Mouse (Mus musculus) heart, embryonic 10.5 days (tissue): ENCODE measurements around the gene Rpl23a. TPM values are rescaled to one million over a fixed set of nuclear protein-coding genes. Genes with fewer than 3 reads are reported as not detected.

Experiments used
- DNase-seq: peaks from one replicate; pipeline ENCODE4 v3.0.0-alpha.2; 2017; ENCODE audit warnings: low spot score
- H3K27ac ChIP-seq: fragments of 300-500 bp; sonication (generic); 2 replicates; pipeline ENCODE4 v1.5.1; 2016; ENCODE audit warnings: mild to moderate bottlenecking
- H3K27me3 ChIP-seq: fragments of 300-500 bp; sonication (generic); 2 replicates; pipeline ENCODE4 v1.6.1; 2016; ENCODE audit warnings: mild to moderate bottlenecking; ENCODE audit not compliant: poor library complexity, insufficient read depth, severe bottlenecking
- H3K36me3 ChIP-seq: fragments of 300-500 bp; sonication (generic); 2 replicates; pipeline ENCODE4 v1.6.1; 2016; ENCODE audit warnings: mild to moderate bottlenecking, moderate library complexity
- H3K4me1 ChIP-seq: fragments of 300-500 bp; sonication (generic); 2 replicates; pipeline ENCODE4 v1.6.1; 2016; ENCODE audit warnings: mild to moderate bottlenecking
- H3K4me3 ChIP-seq: fragments of 300-500 bp; sonication (generic); 2 replicates; pipeline ENCODE4 v1.5.1; 2016; ENCODE audit warnings: mild to moderate bottlenecking, moderate library complexity
- H3K9me3 ChIP-seq: fragments of 300-500 bp; sonication (generic); 2 replicates; pipeline ENCODE4 v1.6.1; 2016; ENCODE audit warnings: mild to moderate bottlenecking, moderate library complexity
- WGBS: fragments of 180-500 bp; shearing (Covaris S2); methylation state at CpG from one replicate; pipeline ENCODE4 v1.1.7; 2016; 5-methylcytosine and 5-hydroxymethylcytosine counted together
- polyA plus RNA-seq: library from polyadenylated mRNA; unstranded; fragments of >200 nt; fragmentation: Nextera tagmentation; extraction: Ambion mirVana; gene quantifications from 2 replicates; pipeline ENCODE4 v1.2.1, GENCODE M21; 2016

Rpl23a gene
- polyA plus RNA-seq, 1 experiment from 2014 or later: 999 TPM

DNA sequence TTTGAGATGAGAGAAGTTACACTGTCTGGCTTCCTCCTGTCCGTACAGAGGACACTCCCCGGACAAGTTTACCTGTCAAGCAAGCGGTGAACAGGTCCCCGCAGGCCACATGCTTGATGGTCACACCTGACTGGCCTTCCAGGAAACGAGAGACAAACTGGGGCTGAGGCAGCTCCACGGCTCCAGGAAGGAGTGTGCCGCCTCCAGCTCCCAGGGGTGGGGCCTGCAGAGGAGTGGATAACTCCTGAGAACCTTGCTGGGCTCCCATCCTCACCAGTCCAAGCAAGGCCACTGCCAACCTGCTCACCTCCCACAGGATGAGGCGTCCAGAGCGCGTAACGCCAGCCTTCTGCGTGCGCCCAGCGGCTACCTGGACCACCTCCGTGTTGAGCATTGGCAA is 13.1 kb downstream of the Rpl23a start:
- Histone ChIP-seq H3K27ac (no peak overlapping the region), H3K9me3 (no peaks in the 10 kb centered on the region), H3K36me3 (peaks cover 30% of the 10 kb centered on the region), H3K27me3 (peaks cover 9% of the 10 kb centered on the region), H3K4me1 (peaks cover 38% of the 10 kb centered on the region), H3K4me3 (no peak overlapping the region)
- WGBS: 89% methylated on average over 15 of the region's 15 CpGs
- no peak for DNase-seq

DNA sequence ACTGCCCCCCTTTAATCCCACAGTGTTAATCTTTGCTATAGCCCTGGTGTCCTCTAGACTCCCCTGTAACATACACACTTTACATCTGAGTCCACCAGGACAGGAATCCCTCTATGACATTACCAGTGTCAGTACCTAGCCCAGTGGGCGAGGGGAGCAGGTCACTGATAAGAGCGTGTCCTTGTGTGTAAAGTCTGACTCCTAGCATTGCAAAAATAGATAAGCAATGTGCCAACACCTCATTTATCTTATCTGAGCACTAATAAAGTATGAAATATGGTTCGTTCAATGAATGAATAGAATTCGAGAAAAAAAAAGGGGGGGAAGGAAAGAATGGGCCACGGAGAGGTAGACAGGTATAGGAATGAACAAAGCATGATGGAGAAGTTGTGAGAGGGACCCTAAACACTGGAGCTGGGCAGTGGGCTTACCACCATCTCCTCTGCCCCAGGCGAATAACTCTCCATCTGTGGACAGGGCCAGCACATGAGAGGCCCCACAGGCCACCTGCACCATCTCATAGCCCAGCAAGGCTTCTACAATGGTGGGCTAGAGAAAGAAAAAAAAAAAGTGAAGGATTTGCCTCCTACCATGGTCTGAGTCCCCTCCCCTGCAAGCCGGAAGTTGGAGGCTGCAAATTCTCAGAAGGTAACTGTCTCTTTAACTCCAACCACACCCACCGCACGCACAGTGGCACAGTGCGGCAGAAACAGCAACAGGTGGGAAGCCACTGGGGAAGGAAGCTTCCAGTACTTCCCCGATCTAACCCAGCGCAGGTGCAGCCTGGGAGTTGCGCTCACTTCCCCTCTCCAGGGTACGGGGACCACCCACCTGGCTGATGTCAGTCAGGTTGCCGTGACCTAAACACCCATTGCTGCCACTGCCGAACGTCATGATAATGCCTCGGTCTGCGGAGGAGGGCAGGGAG is 14.6 kb downstream of the Rpl23a start:
- H3K4me1 ChIP-seq: peaks cover 43% of the 10 kb centered on the region
- H3K36me3 ChIP-seq: peaks cover 30% of the 10 kb centered on the region
- H3K9me3 ChIP-seq: no peaks in the 10 kb centered on the region
- peaks cover 9% of the 10 kb centered on the region for H3K27me3 ChIP-seq
- H3K27ac ChIP-seq: no peak overlapping the region; the same call in 1 of the 2 replicates
- 55% methylated on average over 19 of the region's 19 CpGs for WGBS
- no peak for DNase-seq
- no peak overlapping the region for H3K4me3 ChIP-seq

DNA sequence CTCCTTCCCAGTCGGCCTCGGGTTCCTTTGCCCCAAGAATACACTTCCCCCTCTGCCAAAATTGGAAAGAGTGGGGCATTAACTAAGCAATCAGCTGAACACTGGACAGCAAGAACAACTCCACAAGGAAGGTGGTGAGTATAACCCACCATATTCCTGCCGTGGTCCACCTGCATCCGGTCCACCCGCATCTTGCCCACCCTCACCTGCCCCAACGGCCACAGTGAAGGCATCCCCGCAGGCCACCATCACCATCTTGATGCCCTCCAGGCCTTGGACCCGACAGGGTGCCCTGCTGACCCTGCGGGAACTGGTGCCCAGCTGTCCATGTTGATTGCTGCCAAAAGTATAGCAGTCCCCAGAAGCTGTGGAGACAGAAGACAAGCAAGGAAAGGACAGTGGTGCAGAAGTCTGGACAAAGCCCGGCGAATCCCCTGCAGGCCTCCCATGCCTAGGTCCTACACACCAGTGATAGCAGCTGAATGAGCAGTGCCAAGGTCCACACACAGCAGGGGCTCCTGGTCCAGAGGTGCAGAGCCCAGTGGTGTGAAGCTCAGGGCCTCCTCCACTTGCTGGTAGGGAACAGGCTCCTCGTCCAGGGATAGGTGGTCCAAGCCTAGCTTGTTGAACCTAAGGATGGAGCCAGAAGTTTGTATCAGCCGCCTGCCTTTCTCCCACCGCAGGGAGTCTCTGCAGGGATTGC is 16.0 kb downstream of the Rpl23a start:
- H3K27ac ChIP-seq: no peak overlapping the region
- WGBS: 89% methylated on average over 14 of the region's 14 CpGs

DNA sequence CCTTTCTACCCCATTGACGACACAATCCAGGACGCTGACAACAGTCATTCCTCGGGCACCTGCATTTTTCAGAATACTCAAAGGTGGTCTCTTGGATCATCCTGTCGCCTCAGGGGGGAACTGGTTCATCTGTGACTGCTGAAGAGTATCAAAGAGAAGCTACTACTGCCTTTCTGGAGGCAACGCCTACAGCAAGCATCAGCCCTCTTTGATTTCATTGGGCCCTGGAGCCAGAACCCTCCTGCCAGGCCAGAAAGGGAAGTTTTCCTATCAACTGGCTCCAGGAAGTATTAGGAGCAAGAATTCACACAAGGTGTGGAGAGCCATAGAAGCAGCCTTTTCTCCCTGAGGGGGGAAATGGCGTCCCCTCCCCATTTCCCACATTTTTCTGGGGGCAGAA is 16.7 kb downstream of the Rpl23a start:
- peaks cover 53% of the 10 kb centered on the region for H3K4me1 ChIP-seq
- DNase-seq: no peak
- H3K27ac ChIP-seq: no peak overlapping the region
- H3K36me3 ChIP-seq: peaks cover 34% of the 10 kb centered on the region
- no peaks in the 10 kb centered on the region for H3K9me3 ChIP-seq
- peak overlapping the region; percentile 28; the same call in 1 of the 2 replicates for H3K4me3 ChIP-seq
- H3K27me3 ChIP-seq: peaks cover 9% of the 10 kb centered on the region
- 53% methylated on average over 6 of the region's 6 CpGs for WGBS

More for the DNA sequence above, 16.0 kb downstream of the Rpl23a start:
- H3K9me3 ChIP-seq: no peaks in the 10 kb centered on the region
- no peak overlapping the region for H3K4me3 ChIP-seq
- peaks cover 34% of the 10 kb centered on the region for H3K36me3 ChIP-seq
- no peak for DNase-seq
- H3K4me1 ChIP-seq: peaks cover 52% of the 10 kb centered on the region
- H3K27me3 ChIP-seq: peaks cover 9% of the 10 kb centered on the region

DNA sequence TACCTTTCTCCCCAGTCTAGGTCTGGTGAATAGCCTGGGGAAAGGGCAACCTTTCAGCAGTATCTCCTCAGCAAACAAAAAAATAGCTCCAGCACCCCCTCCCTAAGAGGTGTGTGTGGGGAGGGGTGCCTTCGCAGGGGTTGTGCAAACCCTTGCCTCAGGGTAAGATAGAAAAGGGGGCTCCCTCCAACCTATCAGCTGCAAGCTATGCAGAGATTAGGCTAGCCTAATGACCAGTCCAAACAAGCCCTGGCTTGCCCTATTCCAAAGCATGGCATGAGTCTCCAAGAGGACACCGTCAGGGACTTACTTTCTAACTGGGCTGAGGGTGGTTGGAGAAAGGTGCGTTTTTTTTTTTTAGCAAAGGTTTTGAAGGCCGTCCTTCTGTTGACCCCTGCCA is 17.2 kb downstream of the Rpl23a start:
- 35% methylated on average over 4 of the region's 4 CpGs for WGBS
- no peaks in the 10 kb centered on the region for H3K9me3 ChIP-seq
- peak overlapping the region; percentile 98 for H3K27ac ChIP-seq
- peaks cover 36% of the 10 kb centered on the region for H3K36me3 ChIP-seq
- H3K27me3 ChIP-seq: peaks cover 9% of the 10 kb centered on the region
- DNase-seq: no peak
- peaks cover 53% of the 10 kb centered on the region for H3K4me1 ChIP-seq
- peak overlapping the region; percentile 100 for H3K4me3 ChIP-seq

DNA sequence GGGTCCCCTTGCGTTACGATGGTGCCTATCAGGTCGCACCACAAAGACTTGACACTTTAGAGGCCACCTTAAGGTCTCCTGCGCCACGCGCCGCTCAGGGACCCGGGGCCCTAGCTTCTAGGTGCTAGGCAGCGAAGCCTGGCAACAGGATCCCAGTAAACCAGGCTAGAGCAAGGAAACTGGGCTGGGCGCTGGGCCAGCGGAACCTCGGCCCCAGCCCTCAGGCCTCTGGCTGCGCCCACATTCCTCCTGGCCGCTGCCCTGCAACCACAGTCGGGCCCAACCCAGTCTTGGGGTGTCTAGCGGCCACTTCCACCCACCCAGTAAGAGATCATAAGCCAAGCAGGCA is 17.6 kb downstream of the Rpl23a start:
- Histone ChIP-seq H3K27me3 (peaks cover 9% of the 10 kb centered on the region), H3K4me1 (peaks cover 53% of the 10 kb centered on the region), H3K27ac (peak overlapping the region; percentile 98), H3K4me3 (peak overlapping the region; percentile 100), H3K9me3 (no peaks in the 10 kb centered on the region), H3K36me3 (peaks cover 36% of the 10 kb centered on the region)
- no peak for DNase-seq
- 3% methylated on average over 16 of the region's 16 CpGs for WGBS

DNA sequence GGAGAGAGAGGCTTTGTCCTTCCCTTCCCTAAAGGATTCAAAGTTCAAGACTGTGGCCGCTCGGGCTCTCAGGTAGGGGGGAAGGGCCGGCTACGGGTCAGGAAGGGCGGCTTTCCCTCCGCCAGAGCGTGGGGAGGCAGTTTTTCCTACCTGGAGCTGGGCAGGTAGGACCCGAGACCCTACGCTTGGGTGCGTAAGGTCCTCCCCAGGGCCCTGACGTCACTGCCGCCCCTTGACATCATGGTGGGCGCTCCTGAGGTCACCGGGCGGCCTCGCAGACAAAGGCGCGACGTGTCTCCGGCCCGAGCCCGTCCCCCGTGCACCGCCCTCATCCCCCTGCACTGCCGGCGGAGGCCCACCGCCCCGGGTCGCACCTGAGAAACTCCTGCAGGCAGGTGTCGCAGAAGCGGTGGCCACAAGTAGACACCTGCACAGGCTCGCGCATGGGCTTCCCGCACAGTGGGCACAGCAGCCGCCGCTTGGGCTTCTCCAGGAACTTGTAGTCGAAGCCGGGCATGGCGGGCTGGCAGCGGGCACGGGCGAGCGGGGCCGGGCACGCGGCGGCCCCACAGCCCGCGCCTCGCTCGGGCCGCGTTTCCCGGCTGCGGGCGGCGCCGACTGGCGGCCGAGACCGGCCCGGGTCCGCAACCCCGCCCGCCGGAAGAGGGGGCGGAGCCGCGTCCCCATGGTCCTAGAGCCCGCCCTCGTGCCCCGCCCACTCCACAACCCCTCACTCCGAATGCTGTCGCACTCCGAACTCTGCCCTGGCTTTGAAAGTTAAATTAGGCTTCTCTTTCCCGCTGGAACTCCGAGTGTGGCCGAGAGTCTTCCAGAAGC is 18.2 kb downstream of the Rpl23a start, which contains the start of gene Traf4:
Traf4 (minus strand) TSS at position 666 of the 837 bp plus-strand sequence.
- Histone ChIP-seq H3K27ac (peak within 1 kb of the TSS; percentile 98), H3K4me3 (peak within 1 kb of the TSS; percentile 100), H3K9me3 (no peaks in the 10 kb centered on the region), H3K27me3 (peaks cover 9% of the 10 kb centered on the region), H3K36me3 (peaks cover 36% of the 10 kb centered on the region), H3K4me1 (peaks cover 59% of the 10 kb centered on the region)
- DNase-seq: peak; percentile 92
- under 1% methylated on average over 78 of the region's 78 CpGs for WGBS

DNA sequence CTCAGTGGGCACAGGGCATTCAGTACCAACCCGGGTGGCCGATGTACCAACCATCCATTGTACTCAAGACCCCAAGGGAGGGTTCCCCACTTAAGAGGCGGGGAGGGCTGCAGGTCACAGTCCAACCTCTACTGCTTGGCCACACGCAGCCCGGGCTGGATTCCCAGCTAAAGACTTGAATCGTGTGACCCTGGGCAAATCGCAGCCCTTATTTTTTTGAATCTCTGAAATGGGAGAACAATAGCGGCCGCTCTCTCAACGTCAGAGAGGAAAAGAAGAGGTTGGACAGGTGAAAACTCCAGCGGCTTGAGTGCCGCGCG is 18.8 kb downstream of the Rpl23a start:
- H3K36me3 ChIP-seq: peaks cover 42% of the 10 kb centered on the region
- H3K27ac ChIP-seq: peak overlapping the region; percentile 98
- peaks cover 61% of the 10 kb centered on the region for H3K4me1 ChIP-seq
- WGBS: under 1% methylated on average over 14 of the region's 14 CpGs
- no peak for DNase-seq
- H3K4me3 ChIP-seq: peak overlapping the region; percentile 100
- peaks cover 9% of the 10 kb centered on the region for H3K27me3 ChIP-seq
- H3K9me3 ChIP-seq: no peaks in the 10 kb centered on the region

DNA sequence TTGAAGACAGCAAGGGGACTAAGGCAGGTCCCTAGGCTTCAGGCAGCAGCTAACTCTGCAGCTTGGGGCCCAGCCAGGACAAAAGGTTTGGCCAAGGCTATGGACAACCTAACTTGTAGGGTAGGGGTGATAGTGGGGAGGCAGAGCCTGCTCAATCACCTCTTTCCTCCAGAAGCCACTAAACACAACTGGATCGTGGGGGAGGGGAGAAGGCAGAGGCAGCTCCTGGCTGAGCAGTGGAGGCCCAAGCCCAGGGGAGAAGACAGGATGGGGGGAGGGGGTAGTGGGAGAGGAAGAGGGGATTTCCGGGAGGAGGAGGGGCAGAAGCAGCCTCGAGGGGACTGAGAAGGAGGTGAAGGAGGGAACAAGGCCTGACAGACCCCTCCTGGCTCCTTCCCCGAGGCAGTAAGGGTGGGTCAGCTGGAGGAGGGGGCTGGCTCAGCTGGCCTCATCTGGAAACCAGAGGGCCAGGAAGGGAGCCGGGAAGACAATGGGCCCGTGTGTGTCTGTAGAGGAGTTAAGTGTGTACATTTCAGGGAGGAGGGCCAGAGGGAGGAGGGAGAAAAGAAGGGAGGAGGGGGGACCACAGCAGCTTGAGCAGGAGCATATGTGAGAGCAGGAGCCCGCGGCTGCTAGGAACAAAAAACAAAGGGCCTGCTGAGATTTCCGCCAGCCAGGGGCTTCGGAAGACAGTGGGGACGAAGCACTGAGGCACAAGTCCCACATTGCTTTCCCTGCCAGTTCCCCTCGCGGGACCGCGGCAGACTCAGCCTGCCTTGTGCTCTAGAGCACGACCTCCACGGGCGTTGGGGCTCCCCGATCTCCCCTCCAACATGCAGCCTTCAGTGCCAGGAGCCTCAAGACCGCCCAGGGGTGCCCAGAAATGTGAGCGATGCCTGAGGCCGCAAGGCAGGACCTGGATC is 19.4 kb downstream of the Rpl23a start:
- DNase-seq: peak; percentile 91
- Histone ChIP-seq H3K4me1 (peaks cover 61% of the 10 kb centered on the region), H3K9me3 (no peaks in the 10 kb centered on the region), H3K36me3 (peaks cover 47% of the 10 kb centered on the region), H3K27me3 (peaks cover 9% of the 10 kb centered on the region), H3K27ac (peak overlapping the region; percentile 98), H3K4me3 (peak overlapping the region; percentile 100)
- WGBS: under 1% methylated on average over 22 of the region's 22 CpGs

DNA sequence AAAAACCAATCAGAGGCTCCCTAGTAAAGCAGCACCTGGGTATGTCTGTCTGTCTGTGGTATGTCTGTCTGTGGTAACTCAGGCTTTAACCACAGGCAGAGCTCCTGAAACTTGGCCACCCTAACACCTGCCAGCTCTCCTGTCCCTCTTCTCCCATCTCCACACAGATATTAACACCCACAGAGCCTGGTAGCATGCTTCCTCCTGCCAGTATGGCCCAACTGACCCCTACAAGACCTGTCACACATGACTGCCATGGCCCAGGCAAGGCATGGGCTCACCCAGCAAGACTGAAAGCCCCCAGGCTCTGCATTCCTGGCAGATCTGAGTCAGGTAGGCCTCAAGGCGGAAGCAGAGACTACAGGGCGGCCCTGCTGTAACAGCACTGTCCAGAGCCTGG is 20.3 kb downstream of the Rpl23a start:
- no peak for DNase-seq
- Histone ChIP-seq H3K4me1 (peaks cover 58% of the 10 kb centered on the region), H3K9me3 (no peaks in the 10 kb centered on the region), H3K36me3 (peaks cover 56% of the 10 kb centered on the region), H3K27ac (peak overlapping the region; percentile 98), H3K27me3 (peaks cover 9% of the 10 kb centered on the region; the same call in 1 of the 2 replicates), H3K4me3 (peak overlapping the region; percentile 100)
- 76% methylated on average over 2 of the region's 2 CpGs for WGBS

DNA sequence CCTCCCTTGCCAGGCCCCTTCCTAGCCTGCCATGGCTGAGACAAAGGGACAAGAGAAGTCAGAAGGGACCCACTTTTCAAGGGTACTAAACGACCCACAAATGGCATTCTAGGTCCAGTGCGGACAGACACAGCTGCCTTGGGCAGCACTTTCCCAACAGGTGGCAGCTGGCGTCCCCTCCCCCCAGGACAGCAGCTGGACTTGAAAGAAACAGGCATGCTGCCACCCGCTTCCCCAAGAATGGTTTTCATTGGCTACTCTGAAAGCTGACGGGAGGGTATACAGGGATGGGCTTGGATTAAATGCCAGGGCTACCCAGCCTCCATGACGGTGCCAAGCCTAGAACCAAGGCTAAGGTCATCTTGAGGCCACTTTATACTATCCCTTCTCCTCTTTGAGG is 20.9 kb downstream of the Rpl23a start:
- peaks cover 5% of the 10 kb centered on the region; the same call in 1 of the 2 replicates for H3K27me3 ChIP-seq
- DNase-seq: no peak
- H3K27ac ChIP-seq: peak overlapping the region; percentile 98
- peaks cover 62% of the 10 kb centered on the region for H3K36me3 ChIP-seq
- H3K9me3 ChIP-seq: no peaks in the 10 kb centered on the region
- WGBS: 75% methylated on average over 6 of the region's 6 CpGs
- H3K4me3 ChIP-seq: peak overlapping the region; percentile 100
- H3K4me1 ChIP-seq: peaks cover 61% of the 10 kb centered on the region

DNA sequence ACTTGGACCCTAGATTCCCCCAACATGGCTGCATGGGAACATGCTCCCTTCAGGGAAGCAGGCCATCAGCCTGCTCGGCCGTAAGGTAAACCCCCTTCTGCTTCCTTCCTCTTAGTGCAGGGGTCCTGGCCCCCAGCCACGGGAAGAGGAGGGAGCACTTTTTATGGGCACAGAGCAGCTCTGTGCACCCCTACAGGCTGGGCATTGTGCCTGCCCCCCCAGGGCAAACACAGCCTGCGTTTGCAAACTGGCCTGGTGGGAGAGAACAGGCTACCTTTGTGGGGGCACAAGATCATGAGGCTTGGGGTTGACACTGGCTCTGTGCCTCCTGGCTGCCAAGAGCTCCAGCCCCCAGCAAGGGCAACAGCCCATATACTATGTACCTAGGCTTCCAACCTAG is 21.4 kb downstream of the Rpl23a start:
- 66% methylated on average over 4 of the region's 4 CpGs for WGBS
- Histone ChIP-seq H3K27ac (peak overlapping the region; percentile 98; the same call in 1 of the 2 replicates), H3K27me3 (no peaks in the 10 kb centered on the region), H3K9me3 (no peaks in the 10 kb centered on the region), H3K4me3 (peak overlapping the region; percentile 100), H3K36me3 (peaks cover 62% of the 10 kb centered on the region), H3K4me1 (peaks cover 61% of the 10 kb centered on the region)
- no peak for DNase-seq
